Mouse (Mus musculus): ENCODE results near the gene Zc2hc1c.

Zc2hc1c gene

GRCm38 (mm10) chr12:85286941-85287340 lies 1.4 kb upstream of the Zc2hc1c start:
- DNase-seq = no peak

- DNase-seq = no peak
Measured at GRCm38 (mm10) chr12:85287809-85288485, 444 bp upstream of the Zc2hc1c start, which contains the start of gene Acyp1. Gene Acyp1 (minus strand): TSS chr12:85288438.

DNA sequence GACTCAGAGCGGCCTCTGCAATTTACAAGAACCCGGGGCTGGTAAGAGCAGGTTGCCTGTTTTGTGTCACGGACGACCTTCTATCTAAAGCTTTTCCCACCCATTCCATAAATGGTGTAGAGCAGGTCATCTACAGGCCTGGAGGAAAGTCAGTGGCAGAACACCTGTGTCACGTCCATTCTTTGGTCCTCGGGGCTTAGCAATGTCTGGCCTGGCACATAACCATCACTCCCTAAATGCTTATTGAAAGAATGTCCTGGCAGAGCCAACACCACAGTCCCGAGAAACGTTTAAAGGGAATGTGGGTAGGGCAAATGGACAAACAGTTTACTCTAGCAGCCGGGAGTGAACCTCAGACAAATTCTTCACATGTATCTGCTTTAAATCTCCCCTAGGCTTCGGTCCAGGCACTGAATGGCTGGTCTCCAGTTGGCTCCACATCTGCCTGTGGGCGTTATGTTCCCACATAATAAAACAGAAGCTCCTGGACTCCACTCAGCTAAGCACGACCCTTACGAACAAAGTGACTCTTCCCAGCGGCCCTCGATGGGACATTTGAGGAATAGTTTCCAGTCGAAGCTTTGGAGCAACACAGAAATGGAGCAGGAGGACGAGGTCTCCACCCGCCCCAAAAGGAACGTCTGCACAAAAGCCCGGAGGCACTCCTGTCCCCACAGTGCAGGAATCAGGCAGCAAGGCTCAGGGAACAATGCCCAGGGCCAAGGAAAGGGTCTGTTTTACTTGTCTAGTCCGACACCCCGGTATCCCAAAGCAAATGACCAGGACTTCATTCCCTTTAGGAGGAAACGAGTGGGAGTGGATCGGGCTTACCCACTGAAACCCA lies 988 bp downstream of the Zc2hc1c start:
- DNase-seq = peak; percentile 69

DNA sequence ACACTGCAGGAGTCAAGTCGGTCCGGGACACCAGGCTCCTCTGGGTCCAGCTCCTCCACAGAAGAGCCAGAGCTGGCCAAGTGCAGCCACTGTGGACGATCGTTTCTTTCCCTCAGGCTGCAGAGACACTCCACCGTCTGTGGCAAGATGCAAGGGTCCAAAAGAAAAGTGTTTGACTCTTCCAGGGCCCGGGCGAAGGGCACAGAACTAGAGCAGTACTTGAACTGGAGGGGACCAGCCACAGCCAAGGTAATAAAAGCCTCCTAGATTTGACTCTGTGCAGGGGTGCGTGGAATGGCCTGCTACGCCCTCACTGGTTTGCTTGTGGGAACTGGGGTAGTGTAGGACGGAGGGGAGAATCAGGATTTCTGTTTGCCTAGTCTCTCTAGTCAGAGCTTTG lies 2.2 kb downstream of the Zc2hc1c start:
- peak; percentile 58 for DNase-seq

GRCm38 (mm10) chr12:85291541-85291940 lies 3.1 kb downstream of the Zc2hc1c start:
- no peak for DNase-seq

DNA sequence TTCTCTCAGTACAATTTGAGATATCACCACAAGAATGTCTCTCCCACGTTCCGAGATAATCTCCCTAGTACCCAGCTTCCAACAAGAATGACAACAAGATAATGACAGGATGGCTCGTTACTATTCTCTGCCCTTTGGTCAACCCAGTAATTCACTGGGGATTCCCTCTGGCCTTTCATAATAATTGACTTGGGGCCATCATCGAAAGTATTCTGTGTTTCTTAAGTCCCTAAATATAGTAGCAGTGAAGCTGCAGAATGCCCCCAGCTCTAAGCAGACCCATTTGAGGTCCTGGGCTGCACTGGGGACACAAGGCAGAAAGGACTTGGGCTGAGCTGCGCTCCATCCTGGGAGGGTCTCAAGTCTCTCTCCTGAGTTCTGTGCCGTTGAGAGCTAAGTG lies 3.9 kb downstream of the Zc2hc1c start:
- no peak for DNase-seq

DNA sequence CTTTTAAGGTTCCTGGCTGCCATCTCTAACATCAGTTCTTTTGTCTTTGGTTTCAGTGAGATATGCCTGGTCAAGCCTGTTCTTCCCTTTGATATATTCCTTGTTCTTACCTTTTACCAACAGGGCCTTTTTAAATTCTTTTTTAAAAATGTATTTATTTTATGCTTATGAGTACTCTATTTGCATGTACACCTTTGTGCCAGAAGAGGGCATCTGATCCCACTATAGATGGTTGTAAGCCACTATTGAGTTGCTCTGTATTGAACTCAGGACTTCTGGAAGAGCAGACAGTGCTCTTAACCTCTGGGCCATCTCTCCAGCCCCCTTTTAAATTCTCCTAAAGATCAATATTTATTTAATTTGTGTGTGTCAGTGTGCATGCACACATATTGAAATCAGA lies 4.5 kb downstream of the Zc2hc1c start:
- no peak for DNase-seq

DNA sequence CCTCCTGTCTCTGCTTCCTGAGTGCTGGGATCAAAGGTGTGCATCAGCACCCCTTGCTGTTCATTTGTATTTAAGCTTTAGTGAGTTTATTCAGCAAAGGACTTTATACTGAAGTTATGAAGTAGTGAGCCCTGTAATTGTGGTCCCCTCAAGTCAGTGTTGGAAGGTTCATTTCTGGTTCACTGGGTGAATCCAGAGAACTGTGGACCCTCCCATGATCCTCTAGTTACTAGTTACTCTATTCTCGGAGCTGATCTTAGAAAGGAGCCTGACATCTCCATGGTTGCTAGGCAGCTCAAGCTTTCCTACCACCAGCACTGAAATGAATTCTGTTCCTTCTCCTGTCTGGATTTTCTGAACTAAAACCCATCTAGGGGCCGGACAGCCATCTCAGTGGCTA lies 7.1 kb downstream of the Zc2hc1c start:
- DNase-seq = no peak

GRCm38 (mm10) chr12:85296915-85297314 lies 8.5 kb downstream of the Zc2hc1c start:
- DNase-seq = no peak

DNA sequence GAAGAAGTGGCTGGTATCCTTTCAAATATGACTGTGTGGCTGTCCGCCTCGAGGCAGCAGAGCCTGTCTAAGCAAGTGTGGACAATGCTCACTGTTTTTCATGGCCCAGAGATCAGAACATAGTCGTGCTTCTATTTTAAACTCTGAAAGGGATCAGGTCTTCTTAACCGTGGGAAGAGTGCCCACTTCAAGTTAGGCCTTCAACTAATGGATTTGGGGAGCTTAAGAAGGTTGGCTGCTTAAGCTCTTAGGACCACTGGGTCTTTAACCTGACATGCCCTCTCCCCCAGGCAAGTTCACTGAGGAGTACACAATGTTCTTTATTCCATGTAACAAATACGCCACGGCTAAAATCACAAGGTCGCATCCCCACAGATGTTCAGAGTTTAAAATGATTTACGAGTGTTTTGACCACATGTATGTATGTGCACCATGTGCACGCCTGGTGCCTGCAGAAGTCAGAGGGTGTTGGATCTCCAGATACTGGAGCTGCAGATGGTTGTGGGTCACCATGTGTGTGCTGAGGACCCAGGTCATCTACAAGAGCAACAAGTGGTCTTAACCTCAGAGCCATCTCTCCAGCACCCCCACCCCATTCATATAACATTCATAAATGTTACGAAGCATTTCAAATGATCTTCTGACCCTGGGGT lies 9.1 kb downstream of the Zc2hc1c start:
- no peak for DNase-seq

GRCm38 (mm10) chr12:85298127-85298834 lies 9.9 kb downstream of the Zc2hc1c start:
- no peak for DNase-seq

DNA sequence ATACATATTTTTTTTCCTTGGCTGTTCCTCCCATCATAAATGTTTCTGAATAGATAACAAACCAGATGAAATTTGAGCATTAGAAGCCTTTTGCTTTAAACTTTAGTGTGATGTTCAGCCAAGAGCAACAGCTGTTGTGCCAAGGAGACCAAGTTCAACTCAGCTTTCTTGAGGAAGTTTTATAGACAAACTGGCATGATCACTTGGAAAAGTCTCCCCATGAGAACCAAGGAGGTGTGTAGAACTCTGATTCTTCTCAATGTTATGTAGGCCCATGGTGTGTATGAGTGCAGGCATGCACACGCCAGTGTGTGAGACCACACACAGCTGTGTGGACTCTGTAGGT lies 10.4 kb downstream of the Zc2hc1c start:
- DNase-seq = no peak

GRCm38 (mm10) chr12:85303256-85303655 lies 14.9 kb downstream of the Zc2hc1c start:
- DNase-seq = no peak

GRCm38 (mm10) chr12:85304725-85305124 lies 16.3 kb downstream of the Zc2hc1c start:
- DNase-seq = no peak

GRCm38 (mm10) chr12:85305247-85305892 lies 17.0 kb downstream of the Zc2hc1c start:
- DNase-seq = peak; percentile 78

DNA sequence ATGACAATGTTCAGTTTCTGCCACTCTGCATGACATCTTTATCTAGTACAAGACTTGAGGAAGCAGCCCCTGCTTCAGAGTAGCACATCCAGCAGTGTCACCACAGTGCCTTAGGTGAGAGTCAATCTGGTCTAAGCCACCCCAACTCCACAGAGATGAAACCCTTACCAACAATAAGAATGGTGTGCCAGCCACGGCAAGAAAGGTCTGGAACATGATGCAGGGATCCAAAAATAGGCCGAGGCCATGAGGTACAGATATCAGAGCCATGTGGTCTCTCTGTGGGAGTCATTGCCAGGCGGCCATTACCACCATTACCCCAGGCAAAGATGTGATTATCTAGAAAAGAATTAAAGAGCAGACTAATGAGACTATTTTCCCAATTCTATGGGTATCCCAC lies 20.3 kb downstream of the Zc2hc1c start:
- DNase-seq = no peak

GRCm38 (mm10) chr12:85330153-85330552 lies 41.8 kb downstream of the Zc2hc1c start:
- peak; percentile 25 for DNase-seq

DNA sequence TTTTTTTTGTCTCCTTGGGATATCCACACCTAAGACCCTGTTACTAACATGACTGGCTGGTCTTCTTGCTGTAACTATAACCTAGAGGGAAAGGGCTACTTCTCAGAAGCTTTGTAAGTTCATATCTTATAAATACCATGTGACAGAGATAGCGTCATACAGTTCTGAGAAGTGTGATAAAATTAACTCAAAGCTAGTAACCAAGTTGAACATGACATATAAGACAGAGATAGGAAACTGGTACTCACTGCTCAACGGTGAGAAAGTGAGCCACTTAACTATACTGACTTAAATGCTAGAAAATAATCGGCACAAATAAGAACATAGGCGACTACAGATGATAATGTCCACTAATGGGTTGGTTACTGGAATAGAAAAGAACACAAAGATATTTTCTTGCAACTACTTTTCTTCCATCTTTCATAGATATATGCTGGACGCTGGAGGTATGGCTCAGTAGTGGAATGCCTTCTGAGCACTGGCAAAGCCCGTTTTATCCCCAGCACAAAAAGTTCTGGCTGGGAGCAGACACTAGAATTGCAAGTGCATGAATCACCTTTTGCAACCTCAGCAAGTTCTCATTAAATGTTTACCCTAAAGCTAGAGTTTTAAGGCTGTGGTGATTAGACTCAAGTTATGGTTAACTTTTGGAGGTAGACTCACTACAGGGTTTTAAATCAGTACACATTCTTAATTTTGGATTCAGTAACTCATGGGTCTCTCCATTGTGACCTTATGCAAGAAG lies 49.3 kb downstream of the Zc2hc1c start:
- DNase-seq = no peak

GRCm38 (mm10) chr12:85338815-85339214 lies 50.4 kb downstream of the Zc2hc1c start:
- DNase-seq = no peak

GRCm38 (mm10) chr12:85339243-85339729 lies 50.9 kb downstream of the Zc2hc1c start, which contains the start of gene Nek9:
Gene Nek9 (minus strand): TSS chr12:85339362.
- DNase-seq = peak; percentile 89

DNA sequence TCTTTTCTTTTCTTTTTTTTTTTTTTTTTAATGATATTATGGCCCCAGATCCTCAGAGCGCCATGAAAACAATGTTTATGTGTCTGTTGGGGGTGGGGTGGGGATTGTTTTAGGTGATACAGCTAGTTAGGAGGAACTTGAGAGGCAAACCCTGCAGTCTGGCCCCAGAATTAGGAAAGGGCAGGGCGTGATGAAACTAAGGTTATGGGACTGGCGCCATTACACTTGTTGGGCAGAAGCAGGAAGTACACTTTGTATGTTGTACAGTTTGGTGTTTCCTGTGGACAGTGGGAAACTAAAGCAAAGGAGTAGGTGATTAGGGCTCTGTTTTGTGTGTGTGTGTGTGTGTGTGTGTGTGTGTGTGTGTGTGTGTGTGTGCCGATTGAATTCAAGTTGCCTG lies 51.6 kb downstream of the Zc2hc1c start:
- peak; percentile 10 for DNase-seq

GRCm38 (mm10) chr12:85341131-85341530 lies 52.7 kb downstream of the Zc2hc1c start:
- no peak for DNase-seq
